In the genomic region with DNA sequence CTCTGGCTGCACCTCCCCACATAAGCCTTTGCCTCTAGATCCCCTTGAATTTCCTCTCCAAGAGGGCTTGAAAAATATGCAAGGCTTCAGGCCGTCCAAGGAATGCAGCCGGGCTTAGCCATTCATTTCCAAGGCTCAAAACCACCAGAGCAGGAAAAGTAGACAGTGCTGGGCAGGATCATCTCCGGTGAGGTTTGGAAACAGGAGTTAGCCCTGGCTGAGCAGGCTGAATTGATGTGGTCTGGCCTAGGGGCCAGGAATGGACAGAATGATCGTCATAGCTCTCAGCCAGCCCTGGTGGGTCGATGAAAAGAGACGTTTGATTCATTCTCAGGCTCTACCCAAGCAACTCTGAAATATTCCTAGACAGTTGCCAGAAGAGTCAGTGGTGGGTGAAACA, we compare ENCODE assay signal across 17 mouse cellular contexts.
DNase-seq lines count a peak whose midpoint lies in the region; ATAC-seq lines count a peak whose summit lies in the region.
"Had no signal": no experiment of that assay in that cellular context is flagged by ENCODE, and none has a peak within 500 bp of the region (broad histone marks: within the 10 kb centered on the region; RNA-seq: fewer than 3 reads in every experiment).

No protein-coding gene starts in this region.

- 50% methylated on average over 6 of the region's 6 CpGs for WGBS in midbrain, embryonic 14.5 days

- peak; percentile 12 for DNase-seq in gastrocnemius, postnatal 14 days
- no peak for DNase-seq in gastrocnemius, postnatal 4 days (ENCODE audit: low spot score in 2 of 2)
- DNase-seq in lung, postnatal 10 days: peak; percentile 14
- no peak for DNase-seq in lung, postnatal 36 days
- DNase-seq in kidney, postnatal 14 days: peak; percentile 48
- DNase-seq in layer of hippocampus, postnatal 14 days (ENCODE audit: low spot score in 2 of 2): no peak
- DNase-seq in midbrain, embryonic 14.5 days: no peak
- DNase-seq: adrenal gland, adult 8-10 months; cerebellum, adult 18-20 months; heart, postnatal 4 days; thymus, postnatal 36 days had no signal

- no peak overlapping the region for H3K4me2 ChIP-seq in midbrain, embryonic 14.5 days (ENCODE audit: low read length)
- H3K4me2 ChIP-seq: forebrain, embryonic 15.5 days; heart, embryonic 13.5 days; intestine, embryonic 15.5 days; midbrain, embryonic 15.5 days had no signal

- no peak overlapping the region for H3K27ac ChIP-seq in midbrain, embryonic 14.5 days (replicated peaks; ENCODE audit: low read depth, low read length)
- H3K27ac ChIP-seq: forebrain, embryonic 15.5 days; heart, embryonic 13.5 days; intestine, embryonic 15.5 days; liver, embryonic 14.5 days; midbrain, embryonic 15.5 days had no signal

- H3K36me3 ChIP-seq in midbrain, embryonic 14.5 days (ENCODE audit: control insufficient read depth, insufficient read depth, low read length): no peaks in the 10 kb centered on the region
- H3K36me3 ChIP-seq: forebrain, embryonic 15.5 days; heart, embryonic 13.5 days; intestine, embryonic 15.5 days; midbrain, embryonic 15.5 days had no signal

- no peaks in the 10 kb centered on the region for H3K9me3 ChIP-seq in midbrain, embryonic 14.5 days (ENCODE audit: control insufficient read depth, low read length)
- H3K9me3 ChIP-seq: forebrain, embryonic 15.5 days; heart, embryonic 13.5 days; intestine, embryonic 15.5 days; midbrain, embryonic 15.5 days had no signal

- intact Hi-C loops in gastrocnemius, postnatal 14 days (cut with DNase I; ENCODE audit: low total_unique reads): no loop called here

- no peak for ATAC-seq in monocyte, adult 5-6 weeks (replicated peaks; ENCODE audit: insufficient number of reproducible peaks, low FRiP score, low TSS enrichment, poor library complexity, severe bottlenecking)
- ATAC-seq in midbrain, embryonic 14.5 days (ENCODE audit: low FRiP score, low TSS enrichment): no peak
- ATAC-seq: forebrain, embryonic 15.5 days; intestine, embryonic 15.5 days; midbrain, embryonic 15.5 days had no signal

- no peak overlapping the region for H3K9ac ChIP-seq in midbrain, embryonic 14.5 days (replicated peaks; ENCODE audit: low read length)
- H3K9ac ChIP-seq: forebrain, embryonic 15.5 days; heart, embryonic 13.5 days; intestine, embryonic 15.5 days; liver, embryonic 14.5 days; midbrain, embryonic 15.5 days had no signal

- H3K4me1 ChIP-seq in midbrain, embryonic 14.5 days (ENCODE audit: control insufficient read depth, insufficient read depth, low read length): no peaks in the 10 kb centered on the region
- H3K4me1 ChIP-seq: forebrain, embryonic 15.5 days; midbrain, embryonic 15.5 days had no signal

- H3K27me3 ChIP-seq in midbrain, embryonic 14.5 days (ENCODE audit: control insufficient read depth, insufficient read depth, low read length): no peaks in the 10 kb centered on the region
- H3K27me3 ChIP-seq: forebrain, embryonic 15.5 days; heart, embryonic 13.5 days; intestine, embryonic 15.5 days; midbrain, embryonic 15.5 days had no signal

- no peak overlapping the region for H3K4me3 ChIP-seq in midbrain, embryonic 14.5 days (replicated peaks; ENCODE audit: low read depth, low read length)
- H3K4me3 ChIP-seq: forebrain, embryonic 15.5 days; heart, embryonic 13.5 days; intestine, embryonic 15.5 days; midbrain, embryonic 15.5 days had no signal

Comparison
In these comparisons a context has a peak if more than half of its experiments do, and no peak if none do; other contexts are left out.
1. DNase-seq: peak in gastrocnemius, postnatal 14 days (single experiment), lung, postnatal 10 days (single experiment) and kidney, postnatal 14 days (single experiment); none in gastrocnemius, postnatal 4 days (0 of 2), lung, postnatal 36 days (single experiment), layer of hippocampus, postnatal 14 days (0 of 2) and midbrain, embryonic 14.5 days (single experiment).